9 mouse cellular contexts compared by ENCODE assay signal in genomic region chr2:179875147-179875546, GRCm38 (mm10).
A peak's percentile ranks its signal among the peaks of the same experiment; 100 is the strongest.
DNase-seq lines count a peak whose midpoint lies in the region; ATAC-seq and TF ChIP-seq lines count a peak whose summit lies in the region.
"Had no signal": no experiment of that assay in that cellular context is flagged by ENCODE, and none has a peak within 500 bp of the region (broad histone marks: within the 10 kb centered on the region; RNA-seq: fewer than 3 reads in every experiment).

No protein-coding gene starts in this region.

- peak; percentile 86 for TF ChIP-seq CTCF in gastrocnemius, adult 2 months (IDR thresholded peaks at IDR 0.05)

- H3K4me1 ChIP-seq in limb, embryonic 10.5 days: 0 out of 2 replicates have a peak, but pooled peaks cover 4% of the 10 kb centered on the region
- peaks cover under 1% of the 10 kb centered on the region for H3K4me1 ChIP-seq in midbrain, embryonic 16.5 days (ENCODE audit: control insufficient read depth, insufficient read depth, low read length)
- H3K4me1 ChIP-seq: embryonic facial prominence, embryonic 13.5 days had no signal

- H3K27me3 ChIP-seq in limb, embryonic 10.5 days (ENCODE audit: low read depth, poor library complexity, severe bottlenecking): no peaks in the 10 kb centered on the region
- H3K27me3 ChIP-seq in midbrain, embryonic 16.5 days (ENCODE audit: control insufficient read depth, insufficient read depth, low read depth, low read length): no peaks in the 10 kb centered on the region
- no peaks in the 10 kb centered on the region for H3K27me3 ChIP-seq in splenic B cell, adult 2 months (ENCODE audit: control insufficient read depth, insufficient read depth, low read length, poor library complexity, severe bottlenecking)

- H3K4me2 ChIP-seq in midbrain, embryonic 16.5 days (ENCODE audit: low read length): no peak overlapping the region
- H3K4me2 ChIP-seq: embryonic facial prominence, embryonic 13.5 days had no signal

- no peak overlapping the region for H3K27ac ChIP-seq in gastrocnemius, adult 2 months
- H3K27ac ChIP-seq in limb, embryonic 10.5 days: no peak overlapping the region
- no peak overlapping the region for H3K27ac ChIP-seq in midbrain, embryonic 16.5 days (ENCODE audit: low read length)
- H3K27ac ChIP-seq: embryonic facial prominence, embryonic 13.5 days had no signal

- 10% methylated on average over 3 of the region's 3 CpGs for WGBS in limb, embryonic 10.5 days
- WGBS in midbrain, embryonic 16.5 days: 4% methylated on average over 3 of the region's 3 CpGs

- H3K9ac ChIP-seq in midbrain, embryonic 16.5 days (ENCODE audit: low read depth, low read length): no peak overlapping the region
- H3K9ac ChIP-seq: embryonic facial prominence, embryonic 13.5 days had no signal

- H3K9me3 ChIP-seq in limb, embryonic 10.5 days (replicated peaks): no peaks in the 10 kb centered on the region
- no peaks in the 10 kb centered on the region for H3K9me3 ChIP-seq in midbrain, embryonic 16.5 days (replicated peaks; ENCODE audit: control insufficient read depth, low read length, poor library complexity, severe bottlenecking)
- H3K9me3 ChIP-seq: embryonic facial prominence, embryonic 13.5 days had no signal

- H3K36me3 ChIP-seq in limb, embryonic 10.5 days: no peaks in the 10 kb centered on the region
- no peaks in the 10 kb centered on the region for H3K36me3 ChIP-seq in midbrain, embryonic 16.5 days (ENCODE audit: control insufficient read depth, insufficient read depth, low read length)
- H3K36me3 ChIP-seq in splenic B cell, adult 2 months (ENCODE audit: control insufficient read depth, insufficient read depth, low read length, poor library complexity, severe bottlenecking): no peaks in the 10 kb centered on the region
- H3K36me3 ChIP-seq: embryonic facial prominence, embryonic 13.5 days had no signal

- peak; percentile 55 for ATAC-seq in midbrain, embryonic 16.5 days

- intact Hi-C loops in gastrocnemius, adult 2 months (cut with DNase I): loop anchor here (2.0 to 5.0 kb wide), 4 partner anchors 44 to 1368 kb away; no protein-coding TSS in a partner anchor

- DNase-seq in 3134 (ENCODE audit: extremely low read depth, insufficient read length, low spot score) (peak; percentile 53), ZHBTc4 (ENCODE audit: low read depth, low spot score) (peak; percentile 80)
- DNase-seq in cerebellum, postnatal 36 days: peak; percentile 64 to 76
- peak; percentile 70 for DNase-seq in gastrocnemius, adult 2 months
- DNase-seq in kidney, adult 11 months: peak; percentile 24
- DNase-seq in limb, embryonic 10.5 days (ENCODE audit: low spot score): peak; percentile 84
- peak; percentile 76 for DNase-seq in splenic B cell, adult 2 months (ENCODE audit: low read depth, low spot score)

- H3K4me3 ChIP-seq in gastrocnemius, adult 2 months: no peak overlapping the region
- no peak overlapping the region for H3K4me3 ChIP-seq in limb, embryonic 10.5 days
- no peak overlapping the region for H3K4me3 ChIP-seq in midbrain, embryonic 16.5 days (ENCODE audit: low read depth, low read length)
- H3K4me3 ChIP-seq: embryonic facial prominence, embryonic 13.5 days had no signal

Comparison
In these comparisons a context has a peak if more than half of its experiments do, and no peak if none do; other contexts are left out.
1. DNase-seq: peak in every context shown above with its lines; median percentile 84 in limb, embryonic 10.5 days; 80 in ZHBTc4; 76 in splenic B cell, adult 2 months; 70 in cerebellum, postnatal 36 days; 70 in gastrocnemius, adult 2 months; 53 in 3134; 24 in kidney, adult 11 months.